Mouse (Mus musculus): ENCODE results near the gene Gm853.

Gene Gm853

DNA sequence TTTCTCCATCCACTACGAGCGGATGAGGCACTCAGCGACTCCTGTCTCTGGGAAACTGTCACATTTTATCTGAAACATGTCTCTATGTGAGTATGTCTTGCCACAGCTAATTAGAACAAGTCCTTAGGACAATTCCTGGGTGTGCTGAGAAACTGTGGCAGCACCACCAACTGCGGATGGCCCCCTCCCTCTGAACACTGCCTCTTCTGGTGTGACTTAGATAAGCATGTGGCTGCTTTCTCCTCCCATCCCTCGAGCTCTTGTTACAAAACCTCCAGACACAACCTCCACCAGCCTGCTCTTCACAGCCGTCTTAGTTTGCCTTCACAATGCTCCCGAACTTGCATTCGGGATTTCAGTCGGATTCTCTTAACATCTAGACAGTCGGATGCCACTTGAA, 8.3 kb downstream of the Gm853 start:
- DNase-seq (ENCODE audit: low spot score in 2 of 2), result no peak

DNA sequence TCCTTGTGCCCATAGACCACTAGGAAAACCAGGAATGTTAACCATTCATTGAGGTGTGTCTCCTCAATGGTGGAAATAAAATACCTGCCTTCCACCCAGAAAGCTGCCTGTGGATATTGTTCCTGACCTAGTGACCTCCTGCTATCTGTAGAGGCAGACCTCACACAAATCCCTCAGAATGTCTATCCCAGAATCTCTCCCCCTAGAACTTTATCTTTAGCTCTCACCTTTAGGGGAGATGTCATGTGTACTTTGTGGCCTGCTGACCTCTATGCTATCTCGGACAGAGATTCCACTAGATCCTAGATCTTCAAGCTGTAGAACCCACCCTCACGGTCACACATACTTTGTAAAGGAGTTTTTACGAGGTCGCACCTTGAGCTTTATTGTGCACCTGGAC, 9.0 kb downstream of the Gm853 start:
- no peak for DNase-seq (ENCODE audit: low spot score in 2 of 2)

DNA sequence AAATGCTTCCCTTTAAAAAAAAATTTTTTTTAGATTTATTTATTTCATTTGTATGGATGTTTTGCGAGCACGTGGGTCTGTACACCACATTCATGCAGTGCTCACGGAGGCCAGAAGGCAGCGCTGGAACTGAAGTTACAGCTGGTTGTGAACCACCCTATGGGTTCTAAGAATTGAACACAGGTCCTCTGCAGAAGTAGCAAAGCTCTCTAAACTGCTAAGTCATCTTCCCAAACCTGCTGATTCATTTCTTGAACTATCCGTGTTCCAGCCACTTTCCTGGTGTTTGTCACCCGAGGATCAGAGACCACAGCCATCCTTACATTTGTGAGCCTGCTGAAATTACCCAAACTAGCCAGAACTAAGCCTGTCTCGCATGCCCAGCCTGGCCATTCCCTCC, 9.8 kb downstream of the Gm853 start:
- no peak for DNase-seq (ENCODE audit: low spot score in 2 of 2)

DNA sequence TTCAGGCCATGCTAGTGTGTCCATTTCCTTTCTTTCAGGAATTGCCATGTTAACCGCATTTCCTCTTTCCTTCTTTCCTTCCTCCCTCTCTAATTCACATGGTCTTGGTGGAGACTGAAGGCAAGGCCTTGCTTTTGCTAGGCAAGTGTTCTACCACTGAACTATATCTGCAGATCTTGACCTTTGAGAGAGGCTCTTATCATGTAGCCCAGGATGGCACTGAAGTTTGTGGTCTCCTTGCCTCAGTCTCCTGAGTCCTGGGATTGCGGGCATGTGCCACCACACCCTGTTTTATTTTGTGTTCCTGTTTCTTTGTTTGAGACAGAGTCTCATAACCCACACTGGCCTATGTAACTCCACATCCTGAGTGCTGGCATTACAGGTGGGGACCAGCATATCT, 10.3 kb downstream of the Gm853 start:
- no peak for DNase-seq (ENCODE audit: low spot score in 2 of 2)

DNA sequence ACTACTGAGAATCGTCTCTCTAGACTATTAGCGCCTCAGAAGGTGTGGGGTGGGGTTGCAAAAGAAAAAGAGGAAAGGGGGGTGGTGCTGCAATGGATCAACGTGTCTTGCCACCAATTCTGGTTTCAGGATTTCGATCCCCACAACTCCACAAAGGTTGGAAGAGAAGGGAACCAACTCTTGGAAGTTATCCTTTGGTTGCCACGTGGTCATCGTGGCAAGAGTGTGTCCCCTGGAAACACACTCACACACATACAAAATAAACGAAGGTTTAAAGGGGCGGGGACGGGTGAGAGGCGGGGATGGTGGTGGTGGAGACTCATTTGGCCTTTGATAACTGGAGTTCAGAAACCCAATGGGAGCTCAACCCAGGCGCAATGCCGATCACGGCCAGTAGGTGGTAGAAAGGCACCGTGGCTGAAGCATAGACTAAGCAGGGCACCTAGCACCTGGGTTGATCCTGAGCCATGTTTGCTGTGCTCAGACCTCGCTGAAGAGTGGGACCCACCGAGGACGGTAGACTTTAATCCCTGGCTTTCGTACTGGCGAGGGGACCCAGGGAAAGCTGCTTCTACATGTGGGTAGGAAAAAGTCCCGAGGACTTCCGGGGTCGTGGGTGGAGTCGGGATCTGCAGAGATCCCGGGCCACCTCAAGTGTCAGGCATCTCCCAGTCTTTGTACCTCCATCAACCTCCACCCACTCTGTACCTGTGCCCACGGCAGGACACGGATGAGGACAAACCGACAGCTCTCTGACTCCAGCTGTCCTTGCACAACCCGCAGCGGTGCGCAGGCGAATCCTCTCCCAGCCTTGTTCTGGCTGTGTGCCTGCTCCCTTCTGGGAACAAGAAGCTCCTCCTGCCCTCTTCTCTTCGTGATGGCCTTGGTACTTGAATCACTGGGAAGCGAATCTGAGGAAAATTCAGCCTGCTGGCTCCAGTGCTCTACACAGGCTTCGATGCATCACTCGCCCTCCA, 23.2 kb downstream of the Gm853 start:
- peak; percentile 76 to 89 for DNase-seq (ENCODE audit: low spot score in 2 of 2)

DNA sequence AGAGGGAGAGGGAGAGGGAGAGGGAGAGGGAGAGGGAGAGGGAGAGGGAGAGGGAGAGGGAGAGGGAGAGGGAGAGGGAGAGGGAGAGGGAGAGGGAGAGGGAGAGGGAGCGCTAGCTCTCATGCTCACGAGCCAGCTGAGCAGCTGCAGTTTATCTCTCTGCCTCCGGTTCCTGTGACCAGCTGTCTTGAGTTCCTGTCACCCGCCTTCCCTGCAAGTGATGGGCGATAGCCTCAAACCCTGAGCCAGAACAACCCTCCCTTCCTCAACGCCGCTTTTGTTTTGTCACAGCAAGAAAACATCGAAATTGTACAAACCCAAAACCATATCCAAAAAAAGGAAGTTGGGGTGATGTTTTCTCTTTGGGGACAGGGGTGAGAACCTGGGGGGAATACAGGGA, 25.7 kb downstream of the Gm853 start:
- no peak for DNase-seq (ENCODE audit: low spot score in 2 of 2)

DNA sequence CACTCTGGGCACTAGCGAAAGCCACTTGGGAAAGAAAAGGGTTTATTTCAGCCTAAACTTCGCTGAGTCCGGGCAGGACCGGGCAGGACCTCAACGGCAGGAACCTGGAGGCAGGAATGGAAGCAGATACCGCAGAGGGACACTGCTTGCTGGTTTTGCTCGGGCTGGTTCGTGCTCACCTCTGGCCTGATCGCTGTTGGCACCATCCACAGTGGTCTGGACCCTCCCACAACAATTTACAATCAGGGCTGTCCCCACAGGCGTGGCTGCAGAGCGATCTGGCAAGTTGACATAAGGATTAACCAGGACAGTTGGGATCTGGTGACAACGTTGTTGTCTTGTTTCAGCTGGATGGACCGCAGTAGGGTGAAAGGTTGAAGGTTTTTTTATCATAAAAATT, 26.3 kb downstream of the Gm853 start:
- no peak for DNase-seq (ENCODE audit: low spot score in 2 of 2)

DNA sequence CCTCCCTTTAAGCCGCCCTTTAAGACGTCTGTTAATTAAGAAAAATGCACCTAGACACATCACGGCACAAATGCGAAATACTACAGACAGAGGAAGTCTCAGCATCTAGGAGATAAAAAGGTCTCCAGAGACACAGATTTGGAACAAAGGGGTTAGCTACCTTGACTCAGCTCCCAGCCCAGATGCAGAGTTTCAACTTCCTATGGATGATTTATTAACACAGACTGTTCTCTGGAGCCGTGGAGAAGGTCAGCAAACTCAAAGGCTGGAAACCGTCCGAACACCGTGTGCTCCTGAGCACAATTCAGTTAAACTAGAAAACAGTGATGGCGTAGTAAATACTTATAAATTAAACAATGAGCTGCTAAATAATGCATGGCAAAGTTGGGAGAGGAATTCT, 29.9 kb downstream of the Gm853 start:
- DNase-seq (ENCODE audit: low spot score in 2 of 2), result no peak

DNA sequence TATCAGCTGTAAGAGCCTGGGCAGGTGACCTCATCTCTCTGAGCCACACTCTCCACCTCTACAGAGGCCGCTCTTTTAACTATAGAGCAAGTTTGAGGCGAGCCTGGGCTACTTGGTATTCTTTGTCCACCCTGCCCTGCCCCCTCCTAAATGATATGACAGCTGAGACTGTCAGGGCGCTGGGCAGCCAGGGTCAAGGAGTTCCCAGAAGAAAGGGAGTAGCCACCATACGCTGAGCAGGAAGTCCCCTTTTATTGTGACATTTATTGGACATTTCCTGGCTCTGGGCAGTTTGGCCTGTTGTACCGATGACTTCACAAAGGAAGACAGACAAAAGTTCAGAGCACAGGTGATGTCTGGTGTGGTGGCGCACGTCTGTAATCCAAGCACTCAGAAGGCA, 32.6 kb downstream of the Gm853 start:
- no peak for DNase-seq (ENCODE audit: low spot score in 2 of 2)

DNA sequence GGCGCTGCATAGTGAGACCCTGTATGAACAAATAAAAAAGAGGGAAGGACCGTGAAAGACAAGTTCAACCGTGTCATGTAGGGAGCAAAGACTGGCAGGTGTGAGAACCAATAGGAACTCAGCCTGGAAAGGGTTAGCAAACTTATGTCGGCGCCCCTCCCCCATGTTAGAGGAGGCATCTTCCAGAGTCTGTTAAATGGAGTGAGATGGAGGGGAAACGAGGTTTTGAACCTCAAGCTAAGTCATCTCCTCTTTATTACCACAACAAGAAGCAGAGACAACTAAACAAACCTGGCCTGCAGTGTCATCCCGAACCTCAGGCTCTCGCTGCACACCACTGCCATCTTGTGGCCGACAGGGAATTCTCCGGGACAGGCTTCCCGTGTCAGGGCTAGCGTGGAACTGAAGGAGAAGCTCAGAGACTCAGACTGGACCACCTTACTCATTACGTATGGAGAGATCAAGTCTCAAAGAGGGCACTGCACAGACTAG, 33.3 kb downstream of the Gm853 start:
- peak; percentile 58 to 80 for DNase-seq (ENCODE audit: low spot score in 2 of 2)

DNA sequence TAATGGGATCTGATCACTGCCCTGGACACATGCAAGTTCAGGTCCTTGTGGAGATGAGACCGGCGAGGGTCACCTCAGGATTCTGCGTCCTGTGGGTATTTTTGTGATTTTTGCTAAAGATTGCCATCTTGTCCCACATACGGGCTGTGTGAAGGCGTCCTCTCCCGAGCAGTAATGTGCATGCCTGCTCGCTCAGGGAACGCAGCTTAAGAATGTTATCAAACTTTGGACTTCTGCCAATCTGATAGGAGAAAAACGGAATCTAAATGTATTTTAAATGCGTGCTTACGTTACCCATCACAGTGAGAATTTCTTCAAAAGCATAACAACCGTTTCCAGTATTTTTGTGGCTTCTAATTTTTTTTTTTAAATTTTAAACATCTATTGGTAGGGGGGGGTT, 35.3 kb downstream of the Gm853 start:
- no peak for DNase-seq (ENCODE audit: low spot score in 2 of 2)

DNA sequence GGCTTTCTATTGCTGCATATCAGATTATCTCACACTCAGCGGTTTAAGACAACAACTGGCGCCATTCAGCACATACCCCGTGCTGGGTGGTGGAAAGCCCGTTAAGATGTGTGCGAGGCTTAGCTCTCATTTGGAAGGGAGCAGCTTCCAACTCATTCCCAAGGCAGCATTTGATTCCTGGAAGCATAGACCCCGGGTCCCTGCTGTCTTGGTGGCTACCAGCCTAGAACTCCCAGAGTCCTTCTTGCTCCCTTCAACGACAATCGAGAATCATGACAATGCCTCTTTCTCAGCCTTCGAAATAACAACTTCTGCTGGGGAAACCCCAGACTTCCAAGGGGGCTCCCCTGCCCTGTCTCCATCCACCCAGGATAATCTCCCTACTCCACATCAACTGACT, 35.8 kb downstream of the Gm853 start:
- DNase-seq (ENCODE audit: low spot score in 2 of 2), result no peak

DNA sequence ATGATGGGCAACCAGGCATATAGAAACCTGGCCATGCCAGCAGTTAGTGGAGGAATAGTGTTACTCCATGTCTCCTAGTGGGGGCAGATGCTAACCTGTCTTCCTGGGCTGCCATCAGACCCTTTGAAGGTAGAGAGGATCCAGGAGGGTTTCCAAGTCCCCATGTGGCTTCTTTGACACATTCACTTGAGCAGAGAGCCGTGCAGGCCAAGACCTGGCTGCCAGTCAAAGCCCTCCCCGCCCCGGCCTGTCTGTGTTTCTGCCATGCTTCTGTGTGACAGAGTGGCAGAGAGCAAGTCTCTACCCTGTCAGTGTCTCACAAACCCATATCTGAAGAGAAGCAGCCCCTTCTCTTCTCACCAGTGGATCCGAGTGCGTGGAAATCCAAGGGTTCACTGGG, 38.3 kb downstream of the Gm853 start:
- DNase-seq (ENCODE audit: low spot score in 2 of 2), result no peak

DNA sequence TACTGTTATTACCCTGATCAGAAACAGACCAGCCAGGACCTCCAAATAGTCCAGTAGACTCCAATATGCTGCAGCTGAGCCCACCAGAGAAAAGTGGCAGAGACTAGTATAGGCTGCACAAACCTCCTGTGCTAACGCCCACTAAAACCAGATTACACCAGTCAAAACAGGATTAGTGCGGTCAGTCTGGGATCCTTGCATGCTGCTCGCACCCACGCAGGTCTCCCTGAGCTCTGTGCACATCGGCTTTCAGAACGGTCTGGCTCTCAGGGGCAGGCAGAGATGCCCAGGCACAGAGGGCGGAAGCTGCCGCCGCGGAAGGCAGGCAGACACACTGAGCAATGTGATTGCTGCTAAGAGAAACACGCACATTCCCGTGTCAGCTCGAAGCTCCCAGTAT, 39.2 kb downstream of the Gm853 start:
- DNase-seq (ENCODE audit: low spot score in 2 of 2), result no peak

DNA sequence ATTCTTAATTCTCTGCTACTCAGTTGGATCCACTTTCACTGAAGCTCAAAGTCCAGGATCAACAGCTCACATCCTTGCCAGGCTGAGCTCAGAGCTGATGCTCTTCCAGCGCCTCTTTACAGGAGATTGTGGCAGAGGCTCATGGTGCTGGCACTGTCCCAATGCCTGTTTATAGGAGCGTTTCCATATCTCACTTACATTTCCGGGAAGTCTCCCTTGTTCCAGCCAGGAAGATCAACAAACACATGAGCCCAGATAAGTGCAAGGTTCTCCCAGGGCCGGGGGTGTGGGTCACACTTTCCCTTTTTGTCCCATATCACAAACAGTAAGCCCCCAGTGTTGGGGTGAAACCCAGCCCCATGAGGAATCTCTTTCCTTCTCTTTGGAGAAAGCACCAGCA, 40.3 kb downstream of the Gm853 start:
- no peak for DNase-seq (ENCODE audit: low spot score in 2 of 2)

DNA sequence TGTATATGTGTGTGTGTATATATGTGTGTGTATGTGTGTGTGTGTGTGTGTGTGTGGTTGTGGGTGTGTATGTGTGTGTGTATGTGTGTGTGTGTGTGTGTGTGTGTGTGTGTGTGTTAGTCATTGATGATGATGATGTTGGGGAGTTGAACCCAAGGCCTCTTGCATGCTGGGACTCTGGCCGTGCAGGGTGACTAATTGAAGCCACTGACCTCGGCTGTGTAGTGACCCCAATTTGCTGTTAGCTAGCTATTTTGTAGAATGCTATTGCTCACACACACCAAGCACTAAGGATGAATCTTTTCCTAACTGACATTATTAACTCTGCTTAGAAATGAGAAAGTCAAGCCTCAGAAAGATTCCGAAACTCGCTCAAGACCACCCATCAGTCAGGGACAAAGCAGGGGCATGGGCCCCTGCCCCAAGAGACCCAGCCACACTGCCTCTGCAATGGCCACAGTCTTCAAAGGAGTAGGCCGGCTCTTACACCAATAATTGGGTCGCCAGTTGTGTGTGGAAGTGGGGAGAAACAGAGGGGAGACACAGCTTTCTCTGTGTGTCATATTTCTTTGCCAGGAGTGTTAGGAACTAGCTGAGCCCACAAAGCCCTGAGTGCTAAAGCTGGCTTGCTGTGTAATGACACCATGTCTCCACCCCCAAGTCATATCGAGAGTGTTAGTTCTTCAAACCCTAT, 41.1 kb downstream of the Gm853 start:
- no peak for DNase-seq (ENCODE audit: low spot score in 2 of 2)

DNA sequence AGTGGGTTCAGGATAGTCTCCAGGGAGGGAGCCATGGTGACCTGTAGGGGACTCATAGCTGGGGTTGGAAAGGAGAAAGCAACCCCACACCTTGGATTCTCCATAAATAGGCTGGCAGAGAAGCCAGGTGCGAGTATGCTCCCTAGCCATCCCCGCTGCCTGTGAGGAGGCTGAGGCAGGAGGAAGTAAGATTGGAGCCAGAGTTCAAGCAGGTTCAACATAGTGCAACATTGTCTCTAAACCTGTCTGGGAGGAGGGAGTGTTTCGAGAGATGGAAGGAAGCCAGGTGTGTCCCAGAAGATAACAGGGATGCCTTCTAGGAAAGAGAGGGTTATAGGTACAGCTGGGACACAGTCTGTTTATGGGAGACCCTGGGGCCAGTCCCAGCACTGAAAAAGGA, 42.3 kb downstream of the Gm853 start:
- no peak for DNase-seq (ENCODE audit: low spot score in 2 of 2)

DNA sequence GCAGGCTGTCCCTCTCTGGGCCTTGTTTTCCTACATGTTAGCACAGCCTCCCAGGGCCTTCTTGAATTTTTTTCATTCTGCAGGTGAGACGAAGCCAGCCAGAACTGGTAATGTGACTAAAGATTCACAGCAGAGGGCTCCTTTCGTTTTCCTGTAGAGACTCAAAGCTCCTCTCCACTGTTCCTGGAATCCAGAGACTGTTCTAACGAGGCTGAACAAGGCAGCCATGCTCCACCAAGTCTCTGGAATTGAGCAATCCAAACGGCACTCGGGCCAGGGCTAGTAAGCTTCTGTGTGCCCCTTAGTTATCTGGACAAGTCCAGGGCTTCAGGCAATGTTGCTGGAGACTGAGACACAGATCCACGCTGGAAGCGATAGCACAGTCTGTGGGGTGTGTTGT, 44.7 kb downstream of the Gm853 start:
- no peak for DNase-seq (ENCODE audit: low spot score in 2 of 2)

DNA sequence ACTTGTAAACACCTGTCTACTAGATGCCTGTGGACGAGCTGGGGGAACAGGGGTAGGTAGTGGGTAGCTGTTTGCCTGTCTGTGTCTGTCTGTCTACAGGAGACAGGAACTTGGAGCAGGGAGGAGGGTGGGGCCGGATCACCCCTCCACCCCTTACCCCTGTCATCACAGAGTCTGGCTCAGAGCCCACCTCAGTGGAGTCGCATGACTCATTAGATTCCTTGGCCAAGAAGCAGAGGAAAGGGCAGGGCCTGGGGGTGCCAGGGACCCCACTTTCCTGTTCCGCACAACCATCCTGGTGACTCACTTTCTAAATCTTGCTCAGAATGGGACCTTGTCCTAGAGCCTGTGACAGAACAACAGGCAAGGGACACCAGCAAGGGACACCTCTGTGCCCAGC, 45.1 kb downstream of the Gm853 start:
- no peak for DNase-seq (ENCODE audit: low spot score in 2 of 2)

DNA sequence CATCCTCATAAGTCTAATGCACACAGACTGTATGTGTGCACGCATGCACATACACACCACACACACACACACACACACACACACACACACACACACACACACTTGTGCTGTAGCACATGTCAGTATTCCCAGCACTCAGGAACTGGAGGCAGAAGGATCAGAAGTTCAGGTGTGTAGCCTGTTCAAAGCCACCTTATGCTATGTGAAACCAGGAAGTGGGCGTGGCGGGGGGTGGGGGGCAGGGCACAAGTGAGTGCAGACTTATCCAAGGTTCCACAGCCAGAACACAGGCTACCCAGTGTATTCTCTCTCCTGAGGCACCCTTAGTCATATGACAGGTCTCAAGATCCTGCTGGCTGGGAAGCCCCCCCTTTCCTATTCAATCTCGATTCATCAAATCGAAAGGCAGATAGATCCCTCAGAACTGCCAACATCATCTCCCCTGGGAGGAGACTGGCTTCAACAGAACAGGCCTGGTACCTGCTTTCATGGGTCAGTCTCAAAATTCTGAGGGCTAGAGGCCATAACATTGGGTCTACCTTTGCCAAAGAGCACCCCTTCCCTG, 46.0 kb downstream of the Gm853 start:
- no peak for DNase-seq (ENCODE audit: low spot score in 2 of 2)

DNA sequence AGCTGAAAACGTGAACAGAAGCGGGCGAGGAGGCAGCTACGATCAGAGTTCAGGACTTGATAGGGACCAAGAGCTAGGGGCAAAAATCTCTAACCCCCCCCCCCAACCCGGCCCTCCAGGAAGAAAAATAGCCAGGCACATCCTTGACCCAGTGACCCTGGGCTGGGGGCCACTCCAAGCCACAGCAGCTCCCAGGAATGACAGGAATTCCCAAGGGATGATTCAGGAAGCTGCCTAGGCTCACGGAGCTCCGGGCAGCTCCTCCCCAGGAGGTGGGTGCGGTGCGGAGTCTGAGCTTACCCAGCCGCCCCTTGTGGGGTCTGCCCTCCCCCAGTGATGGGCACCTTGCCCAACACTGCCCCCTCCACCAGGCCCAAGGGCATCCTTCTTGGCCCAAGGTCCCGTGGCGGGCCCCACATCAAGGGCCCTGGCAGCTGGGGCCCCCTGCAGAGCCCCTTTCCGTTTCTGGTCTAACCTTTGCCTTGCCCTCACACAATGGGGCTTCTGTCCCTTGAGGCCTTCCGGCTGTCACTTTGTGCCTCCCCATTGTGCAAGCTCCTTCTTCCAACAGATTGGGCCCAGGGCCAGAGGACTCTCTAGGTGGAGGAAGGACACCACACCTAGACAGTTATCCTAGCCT, 47.0 kb downstream of the Gm853 start, which contains the start of gene Tinagl1:
Gene Tinagl1 (minus strand): TSS at position 51 of the 640 bp plus-strand sequence.
- DNase-seq (ENCODE audit: low spot score in 2 of 2), result no peak

All from frontal cortex, postnatal 14 days (tissue).